Mouse (Mus musculus): Measurements from ENCODE around the gene Gm10300.

The Gm10300 gene

GRCm38 (mm10) chr4:132074077-132074932, at the start of gene Gm10300:
Gene Gm10300, plus strand, starts transcription at chr4:132074697.
- no peak for DNase-seq (ENCODE audit: low read depth, low spot score)

- DNase-seq (ENCODE audit: low read depth, low spot score) = no peak
Observed at GRCm38 (mm10) chr4:132025264-132025663, 49.2 kb upstream of the Gm10300 start.

GRCm38 (mm10) chr4:132025738-132026527, 48.6 kb upstream of the Gm10300 start:
- no peak for DNase-seq (ENCODE audit: low read depth, low spot score)

DNA sequence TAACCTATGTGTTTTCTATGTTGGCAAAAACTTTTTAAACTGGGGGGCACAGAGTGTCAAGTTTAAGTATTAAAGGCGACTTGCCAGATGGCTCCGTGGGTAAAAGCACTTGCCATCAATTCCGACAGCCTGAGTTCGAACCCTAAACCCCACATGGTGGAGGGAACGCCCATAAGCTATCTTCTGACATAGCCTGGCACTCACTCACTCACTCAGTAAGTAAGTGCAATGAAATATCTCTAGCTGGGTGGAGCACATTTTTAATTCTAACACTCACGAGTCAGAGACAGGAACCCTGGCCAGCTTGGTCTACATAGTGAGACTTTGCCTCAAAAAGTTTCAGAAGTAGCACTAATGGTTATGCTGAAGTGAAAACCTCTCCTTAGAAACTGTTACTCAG, 47.3 kb upstream of the Gm10300 start:
- no peak for DNase-seq (ENCODE audit: low read depth, low spot score)

- DNase-seq (ENCODE audit: low read depth, low spot score) = no peak
Observed at GRCm38 (mm10) chr4:132027806-132028205, 46.7 kb upstream of the Gm10300 start.

DNA sequence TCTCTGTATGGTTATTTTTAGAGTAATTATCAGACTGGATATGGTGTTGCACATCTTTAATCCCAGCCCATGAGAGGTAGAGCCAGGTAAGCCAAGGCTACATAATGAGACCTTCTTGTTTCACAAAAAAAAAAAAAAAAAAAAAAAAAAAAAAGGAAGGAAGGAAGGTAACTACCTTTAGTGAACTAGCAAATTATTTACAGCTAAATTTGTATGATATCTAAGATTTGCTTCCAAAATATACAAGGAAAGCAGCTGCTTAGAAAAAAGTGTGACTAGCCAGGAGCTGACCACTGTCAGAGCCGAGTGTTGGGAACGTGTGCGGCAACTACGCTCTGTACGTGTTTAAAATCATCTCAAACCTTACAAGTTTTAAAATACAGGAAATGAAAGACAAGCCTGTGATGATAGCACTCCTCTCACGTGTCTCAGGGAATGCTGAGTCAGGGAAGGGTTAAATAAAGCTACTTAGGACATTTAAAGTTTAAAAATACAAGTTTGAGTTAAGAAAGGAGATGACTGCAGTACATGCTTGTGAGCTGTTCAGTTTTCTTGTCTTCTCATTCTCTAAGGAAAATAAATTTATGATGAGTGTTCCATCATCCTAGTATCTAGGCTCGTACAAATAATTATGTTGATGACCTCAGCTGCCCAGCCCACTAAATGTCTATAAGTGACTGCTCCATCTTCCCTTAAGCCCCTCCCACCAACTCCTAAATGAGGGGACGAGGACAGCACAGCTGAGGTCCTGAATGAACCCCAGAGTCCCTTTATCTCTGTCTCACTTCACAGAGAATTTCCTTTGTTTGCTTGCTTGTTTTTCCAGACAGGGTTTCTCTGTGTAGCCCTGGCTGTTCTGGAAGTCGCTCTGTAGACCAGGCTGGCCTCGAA, 44.4 kb upstream of the Gm10300 start:
- no peak for DNase-seq (ENCODE audit: low read depth, low spot score)

- DNase-seq (ENCODE audit: low read depth, low spot score) = no peak
Observed at GRCm38 (mm10) chr4:132033183-132033582, 41.3 kb upstream of the Gm10300 start.

GRCm38 (mm10) chr4:132034242-132034641, 40.3 kb upstream of the Gm10300 start:
- DNase-seq (ENCODE audit: low read depth, low spot score) = no peak

GRCm38 (mm10) chr4:132037137-132037536, 37.4 kb upstream of the Gm10300 start:
- DNase-seq (ENCODE audit: low read depth, low spot score) = no peak

GRCm38 (mm10) chr4:132037991-132038390, 36.5 kb upstream of the Gm10300 start:
- no peak for DNase-seq (ENCODE audit: low read depth, low spot score)

GRCm38 (mm10) chr4:132038809-132039208, 35.7 kb upstream of the Gm10300 start:
- no peak for DNase-seq (ENCODE audit: low read depth, low spot score)

GRCm38 (mm10) chr4:132039521-132039920, 35.0 kb upstream of the Gm10300 start:
- DNase-seq (ENCODE audit: low read depth, low spot score) = no peak

DNA sequence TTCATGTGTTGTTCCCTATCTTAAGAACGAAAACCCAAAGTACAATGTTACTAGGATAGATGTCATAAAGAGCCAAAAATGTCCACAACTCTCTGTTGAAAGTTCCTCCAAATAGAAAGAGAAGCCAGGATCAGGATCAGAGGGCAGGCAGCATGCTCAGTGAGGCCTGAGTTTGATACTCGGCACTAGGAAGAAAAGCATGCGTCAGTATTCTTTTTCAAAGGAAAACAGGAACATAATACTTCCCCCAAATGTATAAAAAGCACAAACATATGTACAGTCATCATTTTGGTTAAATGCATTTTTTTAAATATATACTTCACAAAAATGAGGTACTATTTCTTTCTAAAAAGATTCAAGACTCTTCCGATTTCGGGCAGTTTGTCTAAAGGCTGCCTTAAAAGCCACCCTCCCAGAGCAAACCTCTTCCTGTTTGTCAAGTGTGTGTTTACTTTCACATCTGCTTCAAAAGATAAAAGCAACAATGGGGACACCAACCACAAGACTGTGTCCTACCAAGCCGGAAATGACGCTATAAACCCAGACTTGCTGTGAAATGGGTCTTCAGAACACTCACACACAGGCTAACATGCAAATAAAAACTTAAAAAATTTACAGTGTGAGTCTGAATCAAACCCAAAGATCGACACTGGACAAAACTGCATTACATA, 34.4 kb upstream of the Gm10300 start:
- no peak for DNase-seq (ENCODE audit: low read depth, low spot score)

- DNase-seq (ENCODE audit: low read depth, low spot score) = no peak
Observed at GRCm38 (mm10) chr4:132041471-132042332, 32.8 kb upstream of the Gm10300 start.

GRCm38 (mm10) chr4:132043726-132044125, 30.8 kb upstream of the Gm10300 start:
- no peak for DNase-seq (ENCODE audit: low read depth, low spot score)

GRCm38 (mm10) chr4:132048011-132048991, 26.2 kb upstream of the Gm10300 start:
- DNase-seq (ENCODE audit: low read depth, low spot score) = no peak

DNA sequence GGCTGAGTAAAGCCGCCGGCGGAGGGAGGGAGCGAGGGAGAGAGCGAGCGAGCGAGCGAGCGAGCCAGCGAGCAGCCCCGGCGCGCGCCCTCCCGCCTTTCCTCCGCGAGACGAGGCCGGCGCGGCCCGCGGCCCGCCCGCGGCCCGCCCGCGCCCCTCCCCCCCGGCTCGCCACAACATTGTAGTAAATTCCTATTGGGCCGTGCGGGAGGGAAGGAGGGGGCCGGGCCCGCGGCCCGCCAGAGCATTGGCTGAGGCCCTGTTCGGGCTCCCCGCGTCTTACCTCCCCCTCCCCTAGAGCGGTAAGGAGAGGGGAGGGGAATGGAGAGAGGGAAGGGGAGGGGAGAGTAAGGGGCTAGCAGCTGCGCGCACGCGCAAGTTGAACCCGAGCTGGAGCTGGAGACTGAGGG, 25.5 kb upstream of the Gm10300 start:
- peak; percentile 88 for DNase-seq (ENCODE audit: low read depth, low spot score)

GRCm38 (mm10) chr4:132049549-132050200, 24.8 kb upstream of the Gm10300 start:
- no peak for DNase-seq (ENCODE audit: low read depth, low spot score)
